Mouse (Mus musculus) midbrain, embryonic 11.5 days (tissue): ENCODE measurements around the gene Vamp4. TPM values are rescaled to one million over a fixed set of nuclear protein-coding genes. Genes with fewer than 3 reads are reported as not detected.
"Not testable (repeated sequence)": the region's sequence is repeated elsewhere in the genome, so short reads cannot be mapped to it uniquely, and the experiment has no call there.

Experiments used
- ATAC-seq: fragments of 200-750 bp; cut with Nextera tagmentation; 2 replicates; pipeline ENCODE4 v1.8.0; 2017; ENCODE audit warnings: moderate TSS enrichment, moderate library complexity; ENCODE audit not compliant: low FRiP score
- DNase-seq: peaks from one replicate; pipeline ENCODE4 v3.0.0; 2015; ENCODE audit warnings: low spot score; ENCODE audit errors: missing footprints
- H3K27ac ChIP-seq: fragments of 300-500 bp; sonication (generic); 2 replicates; pipeline ENCODE4 v1.5.1; 2014; ENCODE audit warnings: low read depth, low read length
- H3K27me3 ChIP-seq: fragments of 300-500 bp; sonication (generic); 2 replicates; pipeline ENCODE4 v1.6.1; 2014; ENCODE audit warnings: mild to moderate bottlenecking, low read length, moderate library complexity, mixed read lengths; ENCODE audit not compliant: control insufficient read depth, insufficient read depth
- H3K36me3 ChIP-seq: fragments of 300-500 bp; sonication (generic); 2 replicates; pipeline ENCODE4 v1.6.1; 2014; ENCODE audit warnings: mild to moderate bottlenecking, low read length, moderate library complexity, mixed read lengths; ENCODE audit not compliant: control insufficient read depth, insufficient read depth
- H3K4me1 ChIP-seq: fragments of 300-500 bp; sonication (generic); 2 replicates; pipeline ENCODE4 v1.6.1; 2014; ENCODE audit warnings: low read length; ENCODE audit not compliant: control insufficient read depth, insufficient read depth
- H3K4me2 ChIP-seq: fragments of 300-500 bp; sonication (generic); 2 replicates; pipeline ENCODE4 v1.6.1; 2014; ENCODE audit warnings: mild to moderate bottlenecking, moderate library complexity
- H3K4me3 ChIP-seq: fragments of 300-500 bp; sonication (generic); 2 replicates; pipeline ENCODE4 v1.5.1; 2014; ENCODE audit warnings: low read depth, low read length
- H3K9ac ChIP-seq: fragments of 300-500 bp; sonication (generic); 2 replicates; pipeline ENCODE4 v1.6.1; 2014; ENCODE audit warnings: low read length
- H3K9me3 ChIP-seq: fragments of 300-500 bp; sonication (generic); 2 replicates; pipeline ENCODE4 v1.6.1; 2016; ENCODE audit warnings: low read length; ENCODE audit not compliant: control insufficient read depth
- WGBS: fragments of 180-500 bp; shearing (Covaris S2); extraction: QIAGEN DNeasy Blood & Tissue Kit; methylation state at CpG from one replicate; pipeline ENCODE4 v1.1.7; 2014; 5-methylcytosine and 5-hydroxymethylcytosine counted together
- polyA plus RNA-seq: library from polyadenylated mRNA; unstranded; fragments of >200 nt; fragmentation: Nextera tagmentation; extraction: Ambion mirVana; gene quantifications from 2 replicates; pipeline ENCODE4 v1.2.1, GENCODE M21; 2014

The Vamp4 gene
- polyA plus RNA-seq, 1 experiment from 2014 or later = 64.4 TPM

DNA sequence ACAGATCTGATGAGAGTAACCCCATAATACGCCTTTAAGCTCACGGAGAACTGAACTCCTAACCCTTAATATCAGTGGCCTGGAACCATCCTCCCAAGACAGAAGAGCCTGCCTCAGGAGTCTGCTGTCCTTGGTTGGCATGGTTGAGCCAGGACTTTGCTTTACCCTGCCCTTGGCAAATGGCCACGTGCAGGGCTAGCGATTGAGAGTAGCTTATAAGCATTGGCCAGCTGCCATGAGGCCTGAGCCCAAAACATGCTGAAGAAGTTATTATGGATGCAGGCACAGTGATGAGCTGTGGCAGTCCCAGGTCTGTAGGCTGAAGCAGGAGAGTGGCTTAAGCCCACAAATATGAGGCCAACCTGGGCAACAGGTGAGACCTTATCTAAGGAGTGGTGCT is 57.5 kb downstream of the Vamp4 start:
- not testable (repeated sequence) for H3K4me1 ChIP-seq, H3K4me2 ChIP-seq, H3K9me3 ChIP-seq, H3K9ac ChIP-seq, H3K4me3 ChIP-seq, H3K36me3 ChIP-seq, H3K27ac ChIP-seq, DNase-seq, H3K27me3 ChIP-seq, ATAC-seq
- WGBS = 93% methylated on average over 4 of the region's 4 CpGs

DNA sequence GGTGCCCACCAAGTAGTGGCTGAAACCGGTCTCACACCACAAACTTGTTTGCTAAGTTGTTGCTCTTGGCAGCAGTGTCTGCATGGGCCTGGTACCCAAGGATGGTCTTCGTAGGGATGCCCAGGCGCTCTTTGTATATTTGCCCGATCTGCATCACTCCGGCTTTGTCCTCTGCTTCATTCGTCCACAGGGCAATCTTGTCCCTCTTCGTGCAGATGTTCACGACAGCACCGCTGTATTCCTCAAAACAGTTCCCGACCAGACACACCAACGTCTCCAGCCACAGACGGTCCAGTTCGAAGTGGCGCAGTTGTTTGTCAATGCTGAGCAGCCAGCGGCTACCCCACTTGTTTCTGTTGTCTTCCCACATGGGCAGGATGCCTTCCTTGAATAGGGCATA is 58.0 kb downstream of the Vamp4 start:
- not testable (repeated sequence) for DNase-seq, H3K4me3 ChIP-seq, H3K4me1 ChIP-seq, H3K27ac ChIP-seq, H3K9ac ChIP-seq, H3K27me3 ChIP-seq, H3K36me3 ChIP-seq, H3K9me3 ChIP-seq, H3K4me2 ChIP-seq, ATAC-seq
- 95% methylated on average over 15 of the region's 15 CpGs for WGBS

DNA sequence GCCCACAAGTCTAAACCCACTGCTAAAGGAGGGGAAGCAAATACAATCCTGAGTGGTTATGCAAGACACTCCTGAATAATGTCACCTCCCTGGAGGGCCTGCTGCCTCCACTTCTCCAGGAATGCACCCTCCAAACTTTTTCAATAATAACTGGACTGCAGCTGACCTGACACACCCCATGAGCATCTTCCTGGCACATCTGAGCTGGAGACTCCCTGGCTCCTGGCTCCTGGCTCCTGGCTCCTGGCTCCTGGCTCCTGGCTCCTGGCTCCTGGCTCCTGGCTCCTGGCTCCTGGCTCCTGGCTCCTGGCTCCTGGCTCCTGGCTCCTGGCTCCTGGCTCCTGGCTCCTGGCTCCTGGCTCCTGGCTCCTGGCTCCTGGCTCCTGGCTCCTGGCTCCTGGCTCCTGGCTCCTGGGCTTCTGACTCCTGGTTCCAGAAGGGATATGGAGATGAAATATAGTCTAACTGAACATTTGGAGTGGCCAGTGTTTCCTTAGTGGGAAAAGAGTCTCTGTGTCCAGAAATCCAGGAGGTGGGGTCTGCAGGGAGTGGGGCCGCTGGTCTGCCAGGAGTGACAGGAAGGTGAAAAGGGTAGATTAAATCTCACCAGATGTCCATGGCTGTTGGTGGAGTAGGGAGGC is 65.1 kb downstream of the Vamp4 start:
- H3K9me3 ChIP-seq, H3K36me3 ChIP-seq, ATAC-seq, H3K4me1 ChIP-seq, DNase-seq, H3K27ac ChIP-seq, H3K9ac ChIP-seq, H3K4me3 ChIP-seq, H3K4me2 ChIP-seq, H3K27me3 ChIP-seq: not testable (repeated sequence)
- 82% methylated on average over 1 of the region's 1 CpGs for WGBS

DNA sequence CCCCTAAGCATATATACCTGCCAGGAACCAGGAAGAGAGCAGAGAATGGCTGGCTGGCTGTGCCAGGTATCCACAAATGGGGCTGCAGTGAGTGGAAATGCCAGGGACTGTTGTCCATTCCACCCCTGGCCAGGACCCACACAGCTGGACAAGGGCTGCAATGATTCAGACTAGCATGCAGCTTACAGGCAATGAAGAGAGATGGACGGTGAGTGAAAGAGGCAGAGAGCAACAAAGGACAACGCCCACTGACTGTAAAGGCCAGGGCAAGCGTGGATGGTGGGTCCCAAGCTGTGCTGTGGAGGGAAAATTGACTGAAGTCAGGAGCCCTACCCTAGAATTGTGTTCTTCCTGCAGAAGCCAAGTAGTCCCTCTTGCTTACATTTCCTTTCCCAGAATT is 66.2 kb downstream of the Vamp4 start:
- Histone ChIP-seq H3K4me2 (no peak overlapping the region), H3K4me3 (no peak overlapping the region), H3K36me3 (no peaks in the 10 kb centered on the region), H3K27me3 (no peaks in the 10 kb centered on the region), H3K4me1 (no peaks in the 10 kb centered on the region), H3K9me3 (no peaks in the 10 kb centered on the region), H3K27ac (no peak overlapping the region), H3K9ac (no peak overlapping the region)
- DNase-seq (no peak), ATAC-seq (no peak)
- WGBS = 81% methylated on average over 3 of the region's 3 CpGs

DNA sequence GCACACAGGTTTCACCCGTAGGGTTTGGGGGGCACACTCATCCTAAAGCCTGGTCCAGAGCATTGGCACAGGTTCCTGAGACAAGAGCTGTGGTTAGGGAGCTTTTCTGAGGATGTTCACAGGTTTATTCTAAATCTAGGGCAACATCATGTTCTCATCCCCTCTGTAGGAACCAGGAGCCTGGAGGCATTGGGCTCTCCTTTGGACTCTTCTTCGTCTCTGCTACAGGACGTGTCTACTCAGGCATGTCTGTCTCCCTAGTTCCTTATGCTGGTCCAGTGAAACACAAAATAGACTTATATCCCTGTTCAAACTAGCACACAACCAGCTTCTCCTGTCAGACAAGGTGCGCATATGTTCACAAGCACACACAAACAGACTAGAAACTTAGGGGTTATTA is 68.2 kb downstream of the Vamp4 start:
- ATAC-seq = no peak
- H3K27me3 ChIP-seq = no peaks in the 10 kb centered on the region
- no peaks in the 10 kb centered on the region for H3K36me3 ChIP-seq
- no peaks in the 10 kb centered on the region for H3K4me1 ChIP-seq
- H3K4me2 ChIP-seq = no peak overlapping the region
- H3K4me3 ChIP-seq = no peak overlapping the region
- H3K9ac ChIP-seq = no peak overlapping the region
- 86% methylated on average over 4 of the region's 4 CpGs for WGBS
- DNase-seq = no peak
- no peak overlapping the region for H3K27ac ChIP-seq
- H3K9me3 ChIP-seq = no peaks in the 10 kb centered on the region

DNA sequence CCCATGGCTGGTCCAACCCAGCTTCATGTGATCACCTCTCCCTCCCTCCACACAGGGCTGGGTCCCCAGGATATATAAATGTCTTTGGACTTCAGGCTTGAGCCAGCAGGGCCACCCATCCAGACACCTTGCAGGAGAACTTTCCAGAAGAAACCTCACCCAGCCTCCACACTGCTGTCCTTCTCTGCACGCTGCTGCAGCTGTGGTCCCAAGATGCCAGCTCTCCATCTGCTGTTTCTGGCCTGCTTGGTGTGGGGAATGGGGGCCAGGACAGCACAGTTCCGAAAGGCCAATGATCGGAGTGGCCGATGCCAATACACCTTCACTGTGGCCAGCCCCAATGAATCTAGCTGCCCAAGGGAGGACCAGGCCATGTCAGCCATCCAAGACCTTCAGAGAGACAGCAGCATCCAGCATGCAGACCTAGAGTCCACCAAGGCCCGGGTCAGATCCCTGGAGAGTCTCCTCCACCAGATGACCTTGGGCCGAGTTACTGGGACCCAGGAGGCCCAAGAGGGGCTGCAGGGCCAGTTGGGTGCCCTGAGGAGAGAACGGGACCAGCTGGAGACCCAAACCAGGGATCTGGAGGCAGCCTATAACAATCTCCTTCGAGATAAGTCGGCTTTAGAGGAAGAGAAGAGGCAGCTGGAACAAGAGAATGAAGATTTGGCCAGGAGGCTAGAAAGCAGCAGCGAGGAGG is 68.9 kb downstream of the Vamp4 start, which contains the start of gene Myoc:
Gene Myoc, plus strand, starts transcription at position 105 of the 700 bp plus-strand sequence.
- no peak within 1 kb of the TSS for H3K27ac ChIP-seq
- ATAC-seq (no peak), DNase-seq (no peak)

DNA sequence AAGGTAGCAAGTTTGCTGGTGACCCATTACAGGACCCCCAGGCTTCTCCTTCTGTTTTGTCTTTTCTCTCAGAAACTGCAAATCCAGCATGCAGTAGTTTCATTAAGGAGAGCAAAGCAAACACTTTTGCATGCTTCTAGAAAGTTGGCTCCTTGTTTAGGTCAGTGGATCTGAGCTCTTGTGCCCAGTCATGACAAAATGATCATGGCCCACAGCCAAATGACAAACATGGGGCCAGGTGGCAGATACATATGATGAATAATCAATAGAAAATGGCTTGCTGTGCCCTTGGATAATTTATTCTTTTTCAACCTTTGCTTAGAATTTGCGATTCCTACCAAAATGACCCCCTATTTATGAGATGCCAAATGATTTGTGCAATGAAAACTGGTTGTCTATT is 69.5 kb downstream of the Vamp4 start:
- no peaks in the 10 kb centered on the region for H3K27me3 ChIP-seq
- H3K9ac ChIP-seq = no peak overlapping the region
- no peak overlapping the region for H3K4me3 ChIP-seq
- no peak overlapping the region for H3K27ac ChIP-seq
- ATAC-seq (no peak), DNase-seq (no peak)
- no peaks in the 10 kb centered on the region for H3K9me3 ChIP-seq
- H3K4me1 ChIP-seq = no peaks in the 10 kb centered on the region
- H3K36me3 ChIP-seq = no peaks in the 10 kb centered on the region
- WGBS = 87% methylated on average over 1 of the region's 1 CpGs
- no peak overlapping the region for H3K4me2 ChIP-seq

More for the DNA sequence above, 68.9 kb downstream of the Vamp4 start, which contains the start of gene Myoc:
- Histone ChIP-seq H3K27me3 (no peaks in the 10 kb centered on the region), H3K9ac (no peak within 1 kb of the TSS), H3K9me3 (no peaks in the 10 kb centered on the region), H3K4me3 (no peak within 1 kb of the TSS), H3K36me3 (no peaks in the 10 kb centered on the region), H3K4me2 (no peak within 1 kb of the TSS), H3K4me1 (no peaks in the 10 kb centered on the region)
- 81% methylated on average over 10 of the region's 10 CpGs for WGBS

DNA sequence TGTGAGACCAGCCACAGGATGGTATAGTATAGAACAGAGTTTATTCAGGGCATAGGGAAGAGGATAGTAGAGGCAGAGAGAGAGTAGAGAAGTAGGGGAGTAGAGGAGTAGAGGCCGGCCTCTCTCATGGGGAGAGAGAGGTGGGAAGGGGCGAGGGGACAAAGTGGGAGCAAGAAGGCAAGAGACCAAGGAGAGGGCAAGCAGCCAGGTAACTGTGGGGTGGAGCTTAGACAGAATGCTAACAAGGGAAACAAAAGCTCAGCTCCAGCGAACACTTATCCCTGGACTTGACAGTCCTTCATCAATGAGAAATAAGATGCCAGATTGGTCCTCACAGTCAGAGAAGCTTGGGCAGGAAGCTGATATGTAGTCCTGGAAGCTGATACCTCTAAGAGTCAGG is 72.3 kb downstream of the Vamp4 start:
- Histone ChIP-seq H3K4me3 (no peak overlapping the region), H3K9ac (no peak overlapping the region), H3K4me1 (no peaks in the 10 kb centered on the region), H3K9me3 (no peaks in the 10 kb centered on the region), H3K27ac (no peak overlapping the region), H3K27me3 (no peaks in the 10 kb centered on the region), H3K36me3 (no peaks in the 10 kb centered on the region), H3K4me2 (no peak overlapping the region)
- no peak for ATAC-seq
- DNase-seq = no peak
- 73% methylated on average over 3 of the region's 3 CpGs for WGBS

DNA sequence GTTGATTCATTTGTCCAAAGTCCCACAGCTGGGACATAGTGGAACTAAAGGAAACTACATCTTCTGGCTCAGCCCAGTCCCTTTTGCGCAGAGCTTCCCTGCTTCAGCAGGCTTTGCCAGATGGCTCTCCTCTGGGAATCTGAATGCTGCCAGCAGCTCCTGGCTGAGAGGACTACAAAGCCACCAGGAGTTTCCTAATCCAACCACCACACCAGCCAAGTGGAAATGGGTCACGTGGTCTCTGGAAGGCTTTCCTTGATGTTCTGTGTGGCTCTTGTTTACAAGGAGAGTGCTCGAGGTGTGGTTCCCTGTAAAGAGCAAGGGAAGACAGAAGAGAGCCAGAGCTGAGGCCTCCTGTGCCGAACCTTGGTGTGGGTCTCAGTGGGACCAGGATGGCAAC is 73.4 kb downstream of the Vamp4 start:
- no peak for DNase-seq
- WGBS = 46% methylated on average over 4 of the region's 4 CpGs
- no peak overlapping the region for H3K4me2 ChIP-seq
- H3K27ac ChIP-seq = no peak overlapping the region
- no peaks in the 10 kb centered on the region for H3K9me3 ChIP-seq
- H3K9ac ChIP-seq = no peak overlapping the region
- no peaks in the 10 kb centered on the region for H3K4me1 ChIP-seq
- no peak overlapping the region for H3K4me3 ChIP-seq
- H3K36me3 ChIP-seq = no peaks in the 10 kb centered on the region
- ATAC-seq = no peak
- H3K27me3 ChIP-seq = no peaks in the 10 kb centered on the region
